Mouse (Mus musculus): Measurements from ENCODE around the gene Gm49320. TPM values are rescaled to one million over a fixed set of nuclear protein-coding genes. Genes with fewer than 3 reads are reported as not detected.
"Not testable (repeated sequence)": the region's sequence is repeated elsewhere in the genome, so short reads cannot be mapped to it uniquely, and the experiment has no call there.

Gene Gm49320
- total RNA-seq, 2 experiments from 2014 or later: 0.16 TPM; not detected in 1

DNA sequence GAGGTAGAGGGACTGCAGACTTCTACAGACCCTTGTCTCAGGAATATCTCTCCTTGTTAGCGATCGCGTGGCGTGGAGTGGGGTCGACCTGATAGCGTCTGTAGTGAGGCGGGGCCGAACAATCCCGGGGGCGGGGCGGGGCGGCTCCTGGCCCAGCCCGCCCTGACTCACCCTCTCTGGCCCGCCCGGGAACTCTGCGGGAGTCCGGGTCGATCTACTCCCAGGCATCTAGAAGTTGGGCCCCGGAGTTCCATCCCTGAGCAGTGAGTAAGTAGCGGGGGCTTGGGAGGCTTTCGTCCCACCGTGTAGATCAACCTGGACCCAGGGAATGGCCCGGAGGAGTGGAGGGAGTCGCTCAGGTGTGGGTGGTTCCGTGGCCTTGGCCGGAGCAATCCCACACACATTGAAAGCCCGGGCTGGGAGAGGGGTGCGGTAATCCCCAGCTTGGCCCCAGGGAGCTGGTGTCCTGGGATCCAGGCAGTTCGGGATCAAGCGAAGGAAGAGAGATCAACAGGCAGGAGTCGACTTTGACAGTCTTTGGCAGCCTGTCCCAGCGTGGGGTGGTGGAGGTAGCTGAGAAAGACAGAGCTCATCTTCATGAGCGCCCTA, 11.8 kb upstream of the Gm49320 start, which contains the start of gene Lrrc8e:
Lrrc8e (plus strand) TSS at position 89 of the 609 bp plus-strand sequence.
- no peak for DNase-seq

DNA sequence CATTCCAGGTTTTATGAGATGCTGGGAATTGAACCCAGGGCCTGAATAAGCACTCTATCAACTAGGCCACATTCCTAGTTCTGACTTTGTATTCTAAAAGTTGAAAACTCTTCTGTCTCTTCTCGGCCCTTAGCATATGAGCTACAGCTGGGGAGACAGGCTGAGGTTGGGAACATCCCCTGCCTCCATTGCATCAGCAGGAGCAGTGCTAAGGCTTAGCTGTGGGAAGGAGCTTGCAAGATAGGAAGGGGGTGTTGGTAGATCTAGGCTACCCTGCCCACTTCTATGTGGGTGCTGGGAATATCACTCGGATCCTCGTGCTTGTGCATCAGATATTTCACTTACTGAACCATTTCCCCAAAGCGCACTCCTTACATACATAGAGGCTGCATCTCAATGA, 10.7 kb upstream of the Gm49320 start:
- no peak for DNase-seq

DNA sequence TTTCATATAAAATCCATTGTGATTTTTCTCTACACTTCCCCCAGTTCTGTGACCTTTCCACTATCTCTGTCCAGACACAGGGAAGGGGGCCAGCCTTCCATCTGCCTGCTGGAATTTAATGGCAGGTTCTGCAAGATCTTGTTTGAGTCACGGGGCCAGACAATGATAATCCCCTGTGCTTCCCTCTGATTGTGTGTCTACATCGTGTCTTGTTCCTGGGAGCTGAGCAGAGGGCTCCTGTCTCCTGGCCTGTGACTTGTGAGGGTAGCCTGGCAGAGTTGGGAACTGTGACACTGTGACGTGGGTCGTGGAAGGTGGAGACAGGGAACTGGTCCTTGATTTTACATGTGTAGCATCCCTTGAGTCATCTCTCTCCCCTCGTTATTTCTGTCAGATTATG, 8.9 kb upstream of the Gm49320 start:
- DNase-seq: no peak

DNA sequence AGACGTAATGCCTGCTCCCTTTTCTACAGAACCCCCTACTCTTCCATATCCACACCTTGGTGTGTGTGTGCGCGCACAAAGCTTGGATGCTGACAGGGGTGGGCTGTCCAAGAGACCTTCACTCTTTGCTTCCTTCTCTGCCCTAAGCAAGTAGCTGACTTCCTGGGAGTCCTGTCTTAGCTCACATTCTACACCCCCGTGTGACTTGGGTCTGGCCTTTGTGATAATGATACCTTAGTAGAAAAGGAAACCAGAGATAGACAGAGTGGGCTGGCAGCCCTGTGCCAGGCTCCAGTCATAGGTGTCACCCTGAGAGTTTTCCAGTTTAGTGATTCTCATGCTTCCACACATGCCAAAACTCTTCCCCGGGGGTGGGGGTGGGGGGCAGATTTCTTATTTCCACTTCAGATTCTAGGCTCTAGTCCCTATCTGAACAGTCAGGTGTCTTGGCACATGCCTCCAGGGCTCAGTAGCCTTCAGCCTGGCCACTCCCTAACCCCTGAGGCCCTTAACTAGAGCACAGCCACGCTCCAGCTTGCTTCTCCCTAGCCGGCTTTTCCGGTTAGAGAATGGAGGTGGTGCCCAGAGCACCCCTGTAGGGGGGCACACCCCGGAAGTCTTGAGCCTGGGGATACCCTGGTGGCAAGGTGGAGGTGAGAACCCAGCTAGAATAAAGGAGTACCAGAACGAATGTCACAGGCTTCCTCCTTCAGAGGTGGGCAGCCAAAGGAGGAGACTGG, 7.9 kb upstream of the Gm49320 start:
- DNase-seq: no peak

DNA sequence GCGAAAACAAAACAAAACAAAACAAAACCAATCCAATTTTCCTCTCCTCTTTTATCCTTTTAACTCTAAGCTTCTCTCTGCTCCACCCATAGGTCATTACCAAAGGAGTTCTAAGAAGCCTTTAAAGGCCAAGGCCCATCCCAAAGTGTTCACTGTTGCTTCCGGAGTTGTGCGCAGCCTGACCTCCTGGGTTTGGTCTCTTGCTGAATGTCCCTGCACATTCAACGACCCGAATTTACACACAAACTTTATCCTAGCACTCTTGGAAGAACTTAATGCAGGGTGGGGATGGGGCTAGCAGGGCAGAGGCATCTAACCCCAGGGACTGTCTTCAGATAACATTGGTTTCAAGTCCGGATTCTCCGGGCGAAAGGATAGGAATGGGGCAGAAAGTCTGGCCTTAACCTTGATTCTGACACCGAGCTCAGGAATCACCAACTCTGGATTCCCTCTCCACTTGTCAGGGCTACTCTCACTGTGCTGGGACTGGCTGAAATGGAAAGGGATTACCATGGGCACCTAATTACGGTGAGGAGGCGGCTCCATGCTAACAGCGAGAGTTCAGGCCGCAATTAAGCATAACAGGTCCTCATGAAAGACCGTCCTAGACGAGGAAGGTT, 741 bp upstream of the Gm49320 start:
- no peak for DNase-seq

DNA sequence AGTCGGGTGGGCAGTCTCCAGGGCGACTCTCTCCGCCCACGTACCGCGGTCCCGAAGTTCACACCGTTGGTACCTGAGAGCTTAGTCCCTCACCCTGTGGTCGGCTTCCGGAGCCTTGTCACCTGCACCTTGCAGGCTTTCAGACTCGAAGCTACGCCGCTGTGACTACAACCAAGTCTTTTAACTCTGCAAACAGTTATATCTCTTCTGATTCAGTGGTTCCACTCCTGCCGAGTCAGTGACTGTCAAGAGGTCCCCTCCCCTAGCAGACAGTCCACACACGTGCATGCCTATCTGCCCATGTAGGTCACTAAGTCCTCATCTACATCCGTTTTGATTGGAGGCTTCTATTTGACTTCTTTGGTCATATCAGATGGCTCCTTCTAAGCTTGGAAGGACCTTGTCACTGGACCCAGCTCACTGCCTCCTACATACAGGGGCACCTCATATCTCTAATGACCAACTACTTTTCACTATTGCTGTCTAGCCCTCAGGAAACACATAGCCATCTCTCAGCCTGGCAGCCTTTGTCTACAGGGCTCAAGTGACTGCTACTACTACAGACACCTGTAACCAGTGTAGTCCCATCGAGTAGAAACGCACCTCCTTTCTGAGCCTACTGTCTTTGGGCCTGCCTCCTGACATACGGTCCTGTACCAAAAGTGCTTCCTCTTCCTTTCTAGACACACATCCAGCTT, 677 bp downstream of the Gm49320 start:
- no peak for DNase-seq

DNA sequence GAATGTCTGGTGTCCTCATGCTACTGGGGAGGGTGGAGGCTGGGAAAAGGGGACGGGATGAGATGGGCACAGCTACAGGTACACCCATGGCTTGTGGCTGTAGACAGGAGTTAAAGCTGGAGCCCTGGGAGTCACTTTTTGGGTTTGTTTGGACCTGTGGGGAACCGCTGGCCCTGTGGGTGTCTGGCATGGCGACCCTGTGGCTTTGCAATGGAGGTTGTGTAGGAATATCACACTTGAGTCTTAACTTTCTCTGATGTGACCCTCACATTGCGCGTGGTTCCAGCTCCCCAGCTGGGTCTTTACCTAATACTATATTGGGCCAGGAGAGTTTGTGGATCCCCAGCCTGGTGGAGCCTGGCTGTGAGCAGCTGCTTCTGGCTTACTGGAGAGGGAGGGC, 6.4 kb downstream of the Gm49320 start:
- no peak for DNase-seq

DNA sequence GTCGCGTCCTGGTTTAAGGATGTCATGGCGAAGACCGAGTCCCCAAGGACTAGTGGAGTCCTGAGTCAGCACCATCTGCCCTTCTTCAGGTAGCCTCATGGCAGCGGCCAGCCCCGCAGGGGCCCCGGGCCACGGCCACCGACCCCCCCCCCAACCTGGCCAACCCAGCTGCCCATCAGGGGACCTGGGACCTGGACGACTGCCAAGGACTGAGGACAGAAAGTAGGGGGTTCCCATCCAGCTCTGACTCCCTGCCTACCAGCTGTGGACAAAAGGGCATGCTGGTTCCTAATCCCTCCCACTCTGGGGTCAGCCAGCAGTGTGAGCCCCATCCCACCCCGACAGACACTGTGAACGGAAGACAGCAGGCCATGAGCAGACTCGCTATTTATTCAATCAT, 7.1 kb downstream of the Gm49320 start:
- no peak for DNase-seq

DNA sequence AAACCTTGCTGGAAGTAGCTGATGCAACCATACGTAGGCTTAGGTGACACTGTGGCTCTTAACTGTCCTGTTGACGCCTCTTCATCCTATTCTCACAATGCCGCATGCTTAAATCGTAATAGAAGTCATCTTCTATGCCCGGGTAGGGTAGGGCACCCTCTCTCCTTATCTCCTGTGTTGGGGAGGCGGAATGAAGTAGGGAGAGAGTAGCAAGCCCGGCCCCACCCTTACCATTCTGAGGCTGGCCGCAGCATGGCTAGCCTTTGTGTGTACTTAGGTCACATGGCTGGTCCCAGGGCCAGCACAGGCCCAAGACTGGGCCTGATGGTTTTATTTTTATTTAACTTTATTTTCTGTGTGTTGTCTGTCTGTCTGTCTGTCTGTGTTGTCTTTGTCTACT, 8.6 kb downstream of the Gm49320 start:
- no peak for DNase-seq

DNA sequence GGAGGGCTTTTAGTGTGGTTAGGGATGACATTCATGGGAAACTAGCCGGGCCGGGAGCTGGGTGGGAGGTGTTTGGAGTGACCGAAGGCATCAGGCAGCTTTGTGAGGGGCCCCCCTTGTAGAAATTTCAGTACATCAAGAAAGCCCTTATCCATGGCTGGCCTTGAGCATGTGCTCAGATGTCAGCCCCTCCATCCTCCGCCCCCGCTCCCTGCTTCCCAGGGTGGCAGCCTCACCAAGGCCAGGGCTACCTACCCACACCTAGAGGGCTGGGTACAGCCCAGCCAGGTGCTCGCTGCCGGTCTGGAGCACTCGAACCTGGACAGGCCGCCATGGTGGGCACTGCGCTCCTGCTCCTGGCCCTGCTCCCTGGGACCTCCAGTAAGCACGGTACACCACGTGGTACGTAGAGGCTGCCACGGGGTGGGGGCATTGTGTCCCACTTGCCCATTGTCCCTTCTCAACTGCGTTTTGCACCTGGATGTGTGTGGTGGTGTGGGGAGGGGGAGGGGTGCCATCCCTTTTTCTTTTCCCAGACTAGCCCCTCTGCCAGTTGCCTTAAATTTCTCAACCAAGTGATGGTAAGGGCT, 9.4 kb downstream of the Gm49320 start, which contains the start of gene Tgfbr3l:
Tgfbr3l (plus strand) TSS at position 264 of the 590 bp plus-strand sequence.
- DNase-seq: no peak

DNA sequence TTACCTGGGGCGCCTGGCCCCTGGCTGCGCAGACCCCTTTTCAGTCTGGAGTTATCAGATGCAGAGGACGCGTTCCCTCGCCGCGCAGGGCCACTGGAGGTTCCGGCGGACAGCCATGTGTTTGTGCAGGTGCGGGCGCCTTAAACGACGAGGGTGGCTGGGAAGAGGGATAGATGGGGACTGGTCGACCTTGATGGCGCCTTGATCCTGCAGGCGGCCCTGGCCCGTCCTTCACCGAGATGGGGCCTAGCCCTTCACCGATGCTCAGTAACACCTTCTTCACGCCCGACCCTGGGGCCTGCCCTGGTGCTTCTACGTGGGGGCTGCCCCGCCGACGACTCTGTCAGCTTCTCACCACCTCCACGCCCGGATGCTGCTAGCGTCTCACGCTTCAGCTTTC, 10.5 kb downstream of the Gm49320 start:
- no peak for DNase-seq

DNA sequence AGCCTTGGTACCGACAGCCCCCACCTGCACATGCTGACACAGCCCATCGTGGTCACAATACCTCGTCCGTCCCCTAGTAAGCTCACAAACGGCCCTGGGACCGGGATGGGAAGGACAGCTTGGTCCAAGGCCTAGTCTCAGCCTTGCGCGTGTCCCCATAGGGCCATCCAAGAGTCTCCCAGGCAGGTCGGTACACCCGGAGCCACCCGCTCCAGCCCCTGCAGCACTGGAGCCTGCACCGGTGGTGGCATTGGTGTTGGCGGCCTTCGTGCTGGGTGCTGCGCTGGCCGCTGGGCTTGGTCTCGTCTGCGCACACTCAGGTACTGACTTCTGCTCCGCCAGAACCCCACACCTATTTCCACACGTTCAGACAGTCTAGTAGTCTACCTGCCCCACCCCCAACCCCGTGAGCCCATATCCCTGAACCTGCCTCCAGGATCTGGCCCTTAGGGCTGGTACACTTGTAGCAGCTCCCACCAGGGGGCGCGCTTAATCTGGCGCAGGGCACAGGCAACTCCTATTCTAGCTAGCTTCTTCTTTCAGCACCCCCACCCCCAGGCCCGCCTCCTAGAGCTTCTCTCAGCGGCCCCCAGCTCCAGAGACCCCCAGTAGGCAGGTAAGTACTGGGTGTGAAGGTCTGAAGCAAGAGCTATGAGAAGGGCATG, 11.8 kb downstream of the Gm49320 start:
- peak; percentile 79 for DNase-seq

DNA sequence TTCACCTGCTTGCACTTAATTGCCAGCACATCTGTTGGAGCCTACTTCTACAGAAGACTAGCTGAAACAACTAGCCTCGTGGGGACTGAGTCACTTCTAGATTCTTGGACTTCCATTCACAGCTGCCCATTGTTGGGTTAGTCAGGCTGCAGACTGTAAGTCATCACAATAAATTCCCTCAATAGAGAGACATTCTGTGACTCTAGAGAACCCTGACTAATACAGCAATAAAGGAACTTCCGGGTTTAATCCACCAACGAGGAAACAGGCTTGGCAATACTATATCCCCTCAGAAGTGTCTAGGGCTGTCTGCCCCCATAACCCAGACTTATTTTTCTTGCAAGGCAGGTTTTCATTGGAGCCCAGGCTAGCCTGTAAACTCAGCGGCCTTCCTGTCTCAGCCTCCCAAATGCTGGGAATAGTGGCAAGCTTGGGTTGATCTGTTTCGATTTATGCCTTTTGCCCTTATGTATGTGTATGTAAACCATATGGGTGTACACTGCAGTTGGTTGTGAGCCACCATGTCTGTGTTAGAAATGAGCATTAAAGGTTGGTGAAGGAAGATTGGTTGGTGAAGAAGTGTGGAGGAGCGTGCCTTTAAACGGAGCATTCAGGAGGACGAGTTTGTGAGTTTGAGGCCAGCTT, 13.6 kb downstream of the Gm49320 start:
- no peak for DNase-seq

DNA sequence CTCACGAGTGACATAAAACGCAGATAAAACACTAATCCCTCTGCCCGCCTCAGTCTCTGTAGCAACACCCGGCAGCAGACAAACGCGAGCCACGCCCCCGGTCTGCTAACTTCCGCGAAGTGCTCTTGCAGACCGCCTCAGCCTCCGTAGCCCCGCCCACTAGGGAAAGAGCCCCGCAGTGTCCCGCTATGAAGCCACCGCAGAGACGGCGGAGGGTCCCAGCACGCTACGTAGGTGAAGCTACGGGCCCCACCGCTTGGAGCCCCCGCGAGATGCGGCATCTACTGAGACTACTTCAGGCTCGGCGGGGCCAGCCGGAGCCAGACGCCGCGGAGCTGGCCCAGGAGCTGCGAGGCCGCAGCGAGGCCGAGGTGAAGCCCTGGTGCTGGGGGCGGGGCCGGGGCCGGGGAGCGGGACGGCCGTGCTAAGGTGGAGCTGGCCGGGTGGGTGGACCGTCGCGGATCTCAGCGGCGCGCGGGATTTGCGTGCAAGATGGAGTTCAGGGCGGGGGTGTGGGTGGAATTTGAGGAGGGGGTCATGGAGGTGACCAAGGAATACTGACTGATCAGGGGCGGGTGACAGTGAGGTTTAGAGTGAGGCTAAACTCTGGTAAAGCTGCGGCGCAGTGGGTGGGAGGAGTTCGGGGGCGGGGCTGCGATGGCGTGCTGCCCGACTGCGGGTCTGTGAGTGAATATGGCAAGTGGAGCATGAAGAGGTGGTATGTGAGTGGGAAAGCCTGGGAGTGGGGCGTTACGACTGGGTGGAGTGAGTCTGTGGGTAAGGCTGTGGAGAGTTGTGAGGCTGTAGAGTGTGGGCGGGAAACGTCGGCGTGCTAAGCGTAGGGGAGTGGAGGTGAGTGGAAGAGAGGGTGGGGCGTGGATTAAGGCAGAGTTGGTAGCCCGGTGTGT, 14.5 kb downstream of the Gm49320 start, which contains the start of gene Snapc2:
Snapc2 (plus strand) TSS at position 147 of the 908 bp plus-strand sequence.
- peak; percentile 93 for DNase-seq

DNA sequence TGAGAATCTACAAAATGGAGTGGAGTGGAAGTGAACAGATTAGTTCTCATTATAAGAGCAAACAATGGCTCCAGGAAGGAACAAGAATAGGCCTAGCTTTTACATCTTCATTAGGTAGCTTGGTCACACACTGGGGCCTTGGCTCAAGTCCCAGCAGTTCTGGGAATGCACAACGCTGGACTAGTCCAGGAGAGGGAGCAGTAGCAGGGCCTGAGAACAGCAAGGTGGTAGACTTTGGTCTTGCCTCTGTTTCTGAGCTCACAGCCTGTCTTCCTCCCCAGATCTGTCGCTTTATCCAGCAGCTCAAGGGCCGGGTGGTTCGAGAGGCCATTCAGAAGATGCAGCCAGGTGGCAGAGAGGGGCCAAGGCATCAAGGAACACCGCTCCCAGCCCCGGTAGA, 15.3 kb downstream of the Gm49320 start:
- no peak for DNase-seq

DNA sequence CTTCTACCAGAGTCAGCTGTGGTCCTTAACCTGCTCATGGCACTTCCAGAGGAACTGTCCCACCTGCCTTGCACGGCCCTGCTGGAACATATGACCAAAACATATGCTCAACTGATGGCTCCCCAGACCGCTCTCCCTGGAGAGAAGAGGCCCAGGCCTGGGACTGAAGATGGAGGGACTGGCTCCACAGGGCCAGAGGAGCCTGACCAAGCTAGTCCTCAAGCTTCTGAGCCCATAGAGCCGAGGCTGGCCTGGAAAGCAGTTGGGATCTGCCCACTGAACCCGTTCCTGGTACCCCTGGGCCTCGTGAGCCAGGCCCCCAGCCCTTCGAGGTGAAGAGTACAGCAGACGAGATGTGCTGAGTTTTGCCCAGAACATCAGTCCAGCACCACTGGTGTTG, 16.8 kb downstream of the Gm49320 start:
- DNase-seq: not testable (repeated sequence)

DNA sequence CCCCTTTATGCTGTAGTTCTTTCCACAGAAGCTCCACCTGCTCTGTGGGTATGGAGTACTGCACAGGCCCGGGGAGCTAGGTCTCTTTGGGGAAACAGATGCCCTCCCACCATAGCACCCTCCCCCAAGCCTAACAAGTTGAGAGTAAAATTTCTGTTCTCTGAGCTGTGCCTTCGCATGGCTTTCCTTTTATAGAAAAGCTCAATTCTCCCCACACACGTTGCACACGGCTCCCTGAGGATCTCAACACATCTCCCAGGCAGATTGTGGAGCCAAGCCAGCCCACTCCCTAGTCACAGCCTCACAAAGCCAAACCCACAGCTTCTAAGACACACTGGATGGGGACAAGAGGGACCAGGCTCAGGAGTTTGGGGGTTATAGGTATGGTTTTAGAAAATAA, 18.2 kb downstream of the Gm49320 start:
- DNase-seq: no peak

DNA sequence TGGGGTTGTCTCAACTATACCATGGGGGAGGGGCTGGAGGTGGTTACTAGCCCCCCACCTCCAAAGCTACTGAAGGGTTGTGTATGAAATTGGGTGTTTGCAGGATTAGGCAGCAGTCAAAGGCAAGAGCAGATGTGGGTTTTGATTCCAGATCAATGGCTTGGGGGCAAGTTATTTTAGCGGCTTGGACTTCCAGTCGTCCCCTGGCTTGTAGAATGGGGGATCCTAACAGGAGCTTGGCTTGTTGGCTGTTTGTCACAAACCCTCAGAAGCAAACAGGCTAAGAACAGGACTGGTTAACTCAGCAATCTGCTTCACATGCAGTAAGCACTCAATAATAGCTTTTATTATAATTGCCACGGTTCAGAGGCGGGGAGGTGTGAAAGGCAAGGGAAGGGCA, 18.7 kb downstream of the Gm49320 start:
- DNase-seq: no peak

DNA sequence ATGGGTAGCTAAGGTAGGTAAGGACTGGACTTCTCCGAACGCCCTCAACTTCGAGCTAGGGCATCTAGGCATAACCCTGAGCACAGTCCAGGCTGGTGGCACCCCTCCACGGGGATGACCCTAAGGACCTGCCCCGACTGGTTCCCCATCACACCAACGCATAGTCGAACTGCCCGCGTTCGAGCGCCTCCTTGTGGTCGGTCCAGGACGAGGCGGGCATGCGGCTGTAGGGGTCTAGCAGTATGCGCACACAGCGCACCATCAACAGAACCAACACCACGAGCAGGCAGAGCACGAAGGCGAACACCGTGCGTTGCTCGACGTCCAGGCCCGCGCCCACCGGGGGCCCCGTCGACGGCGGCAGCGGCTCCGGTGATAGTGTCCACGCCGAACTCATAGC, 19.6 kb downstream of the Gm49320 start:
- peak; percentile 33 for DNase-seq

DNA sequence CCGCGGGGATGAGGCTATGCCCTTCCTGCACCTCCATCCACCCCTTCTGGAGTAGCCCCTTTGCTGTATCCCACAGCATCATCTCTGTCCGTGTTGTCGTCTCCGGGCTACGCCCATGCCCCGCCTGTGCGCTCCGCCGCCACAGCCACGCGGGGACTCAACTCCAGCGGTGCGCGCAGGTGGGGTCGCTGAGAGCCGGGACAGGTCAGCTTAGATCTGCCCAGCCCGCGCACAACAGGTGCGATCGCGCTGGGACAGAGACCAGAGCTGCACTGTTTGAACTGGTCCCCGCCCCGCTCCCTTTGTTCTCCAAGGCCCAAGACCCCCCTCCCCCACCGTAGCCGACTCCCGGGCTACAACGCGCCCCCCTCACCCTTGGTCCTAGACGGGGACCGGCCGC, 20.0 kb downstream of the Gm49320 start:
- no peak for DNase-seq
